Mouse (Mus musculus) hindbrain, embryonic 13.5 days (tissue): ENCODE data around the gene Olfr430. TPM values are rescaled to one million over a fixed set of nuclear protein-coding genes. Genes with fewer than 3 reads are reported as not detected.

ENCODE experiments used
- ATAC-seq: fragments of 200-750 bp; cut with Nextera tagmentation; 2 replicates; pipeline ENCODE4 v1.8.0; 2017; ENCODE audit warnings: moderate TSS enrichment; ENCODE audit not compliant: low FRiP score
- H3K27ac ChIP-seq: fragments of 300-500 bp; sonication (generic); 2 replicates; pipeline ENCODE4 v1.5.1; 2015; ENCODE audit warnings: inconsistent platforms, mild to moderate bottlenecking, moderate library complexity
- H3K27me3 ChIP-seq: fragments of 300-500 bp; sonication (generic); 2 replicates; pipeline ENCODE4 v1.6.1; 2015; ENCODE audit warnings: mild to moderate bottlenecking, inconsistent platforms
- H3K36me3 ChIP-seq: fragments of 300-500 bp; sonication (generic); 2 replicates; pipeline ENCODE4 v1.6.1; 2015; ENCODE audit warnings: mild to moderate bottlenecking, inconsistent platforms
- H3K4me1 ChIP-seq: fragments of 300-500 bp; sonication (generic); replicated peaks from 2 replicates; pipeline ENCODE4 v1.6.1; 2015; ENCODE audit warnings: inconsistent platforms
- H3K4me2 ChIP-seq: fragments of 300-500 bp; sonication (generic); 2 replicates; pipeline ENCODE4 v1.6.1; 2015; ENCODE audit warnings: inconsistent platforms, mild to moderate bottlenecking, moderate library complexity
- H3K4me3 ChIP-seq: fragments of 300-500 bp; sonication (generic); 2 replicates; pipeline ENCODE4 v1.5.1; 2015; ENCODE audit warnings: mild to moderate bottlenecking, inconsistent platforms
- H3K9ac ChIP-seq: fragments of 300-500 bp; sonication (generic); 2 replicates; pipeline ENCODE4 v1.6.1; 2015; ENCODE audit warnings: mild to moderate bottlenecking, inconsistent platforms
- H3K9me3 ChIP-seq: fragments of 300-500 bp; sonication (generic); 2 replicates; pipeline ENCODE4 v1.6.1; 2016; ENCODE audit warnings: inconsistent platforms
- WGBS: fragments of 180-500 bp; shearing (Covaris S2); methylation state at CpG from one replicate; pipeline ENCODE4 v1.1.7; 2015; 5-methylcytosine and 5-hydroxymethylcytosine counted together
- polyA plus RNA-seq: library from polyadenylated mRNA; unstranded; fragments of >200 nt; fragmentation: Nextera tagmentation; extraction: Ambion mirVana; gene quantifications from 2 replicates; pipeline ENCODE4 v1.2.1, GENCODE M21; 2015

Olfr430 gene
- polyA plus RNA-seq, 1 experiment from 2014 or later: not detected

DNA sequence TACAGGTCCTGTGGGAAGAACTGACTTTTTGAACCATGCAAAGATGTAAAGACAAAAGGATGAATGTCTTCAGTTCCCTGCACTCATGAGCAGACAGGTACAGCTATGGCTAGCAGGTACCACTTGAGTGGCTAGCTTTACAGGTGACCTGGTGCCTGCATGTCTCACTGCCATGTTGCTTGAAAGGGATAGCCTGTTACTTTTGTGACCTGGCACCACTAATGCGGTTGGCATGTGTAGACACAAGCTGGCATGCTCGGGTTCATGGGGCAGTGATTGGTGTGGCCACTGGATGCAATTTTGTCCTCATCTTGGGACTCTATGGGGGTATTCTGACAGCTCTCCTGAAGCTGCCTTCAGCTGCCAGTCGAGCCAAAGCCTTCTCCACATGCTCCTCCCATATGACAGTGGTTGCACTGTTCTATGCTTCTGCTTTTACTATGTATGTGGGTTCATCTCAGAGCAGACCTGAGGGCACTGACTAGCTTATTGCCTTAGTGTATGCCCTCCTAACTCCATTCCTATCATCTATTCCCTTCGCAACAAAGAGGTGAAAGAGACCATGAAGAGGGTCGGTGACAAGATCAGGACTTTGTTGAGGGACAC lies 14.4 kb upstream of the Olfr430 start:
- Histone ChIP-seq H3K9me3 (no peaks in the 10 kb centered on the region), H3K4me1 (no peaks in the 10 kb centered on the region), H3K27me3 (no peaks in the 10 kb centered on the region), H3K4me3 (no peak overlapping the region), H3K4me2 (no peak overlapping the region), H3K9ac (no peak overlapping the region), H3K36me3 (no peaks in the 10 kb centered on the region), H3K27ac (no peak overlapping the region)
- no peak for ATAC-seq
- 87% methylated on average over 5 of the region's 5 CpGs for WGBS

DNA sequence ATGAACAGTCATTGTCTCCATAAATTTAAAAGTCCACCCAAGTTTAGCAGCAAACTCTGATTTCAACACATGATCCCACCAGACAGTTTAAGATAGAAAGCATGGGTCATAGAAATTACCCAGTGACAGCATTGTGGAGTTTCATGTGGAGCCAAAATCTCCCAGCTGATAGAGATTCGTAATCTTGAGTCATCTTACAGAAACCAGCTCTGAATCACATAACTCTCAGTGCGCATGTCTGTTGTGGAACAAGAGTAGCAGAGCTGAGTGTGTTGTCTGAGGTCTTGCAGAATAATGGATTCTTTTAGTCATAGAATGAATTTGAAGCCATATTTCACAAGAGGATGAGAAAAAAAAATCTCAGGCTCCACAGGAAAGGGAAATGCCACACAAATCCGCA lies 13.4 kb upstream of the Olfr430 start:
- H3K4me1 ChIP-seq: no peaks in the 10 kb centered on the region
- no peak overlapping the region for H3K4me2 ChIP-seq
- H3K36me3 ChIP-seq: no peaks in the 10 kb centered on the region
- H3K4me3 ChIP-seq: no peak overlapping the region
- no peaks in the 10 kb centered on the region for H3K9me3 ChIP-seq
- H3K9ac ChIP-seq: no peak overlapping the region
- no peak overlapping the region for H3K27ac ChIP-seq
- no peaks in the 10 kb centered on the region for H3K27me3 ChIP-seq
- no peak for ATAC-seq
- 91% methylated on average over 3 of the region's 3 CpGs for WGBS

DNA sequence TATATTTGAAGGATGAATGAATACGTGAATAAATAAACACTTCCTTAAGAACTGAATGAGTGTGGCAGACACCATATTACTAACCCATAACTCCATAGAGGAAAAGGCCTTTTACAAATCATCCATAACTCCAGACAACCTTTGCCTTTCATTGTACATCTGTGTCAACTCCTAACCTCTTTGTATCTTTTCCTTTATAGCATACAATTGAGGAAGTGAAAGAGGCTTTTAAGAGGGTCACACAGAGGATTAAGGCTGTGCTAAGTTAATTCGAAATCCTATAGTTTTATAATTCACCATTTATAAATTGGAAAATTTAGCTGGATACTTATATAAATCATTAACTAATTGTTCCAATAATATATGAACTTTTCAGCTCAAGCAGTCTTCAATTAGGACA lies 11.2 kb upstream of the Olfr430 start:
- no peak overlapping the region for H3K9ac ChIP-seq
- no peaks in the 10 kb centered on the region for H3K27me3 ChIP-seq
- H3K4me3 ChIP-seq: no peak overlapping the region
- H3K27ac ChIP-seq: no peak overlapping the region
- H3K4me2 ChIP-seq: no peak overlapping the region
- H3K4me1 ChIP-seq: no peaks in the 10 kb centered on the region
- ATAC-seq: no peak
- no peaks in the 10 kb centered on the region for H3K9me3 ChIP-seq
- WGBS: 83% methylated on average over 2 of the region's 2 CpGs
- no peaks in the 10 kb centered on the region for H3K36me3 ChIP-seq

DNA sequence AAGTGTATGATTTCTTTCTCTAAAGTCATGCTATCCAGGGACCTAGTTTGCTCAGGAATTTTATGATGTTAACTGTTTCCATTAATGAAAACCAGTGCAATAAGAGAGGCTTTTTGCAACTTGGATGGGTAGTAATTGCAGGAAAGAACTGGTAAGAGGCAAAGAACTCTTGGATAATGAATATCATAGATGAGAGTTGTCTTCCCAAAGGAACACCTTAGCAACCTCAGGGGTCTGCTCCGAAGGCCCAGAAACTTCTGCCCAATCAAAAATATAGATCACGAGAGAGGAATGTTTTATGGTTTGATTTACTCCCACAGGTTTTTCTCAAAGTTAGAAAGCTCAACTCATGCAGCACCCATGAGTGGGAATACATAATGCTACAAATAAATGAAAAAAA lies 17.6 kb downstream of the Olfr430 start, which contains the start of gene Olfr429:
Gene Olfr429, plus strand, starts transcription at position 301 of the 400 bp plus-strand sequence.
- 94% methylated on average over 2 of the region's 2 CpGs for WGBS
- no peaks in the 10 kb centered on the region for H3K27me3 ChIP-seq
- no peak for ATAC-seq

DNA sequence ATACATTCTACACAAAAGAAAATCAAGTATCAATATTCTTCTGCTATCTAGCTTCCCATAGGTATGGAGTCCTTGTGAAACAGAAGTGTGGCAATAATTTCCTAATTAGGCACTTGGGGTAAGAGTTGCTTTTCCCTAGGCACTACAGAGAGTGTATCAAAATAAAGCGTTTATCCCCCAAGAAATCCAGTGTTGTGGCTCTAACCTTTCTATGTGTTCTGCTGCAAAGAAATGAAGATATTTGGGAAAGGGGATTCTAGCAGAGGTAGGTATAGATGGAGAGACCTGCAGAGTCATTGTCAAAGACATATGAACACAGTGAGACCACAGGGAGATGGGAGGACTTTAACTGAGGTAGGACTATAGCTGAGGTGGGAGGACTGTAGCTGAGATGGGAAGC lies 30.2 kb downstream of the Olfr430 start, which contains the start of gene Olfr427:
Gene Olfr427, plus strand, starts transcription at position 301 of the 400 bp plus-strand sequence.
- Histone ChIP-seq H3K27ac (no peak within 1 kb of the TSS), H3K36me3 (no peaks in the 10 kb centered on the region), H3K4me2 (no peak within 1 kb of the TSS), H3K4me3 (no peak within 1 kb of the TSS), H3K9me3 (no peaks in the 10 kb centered on the region), H3K27me3 (no peaks in the 10 kb centered on the region), H3K9ac (no peak within 1 kb of the TSS), H3K4me1 (no peaks in the 10 kb centered on the region)
- no peak for ATAC-seq
- 98% methylated on average over 1 of the region's 1 CpGs for whole genome bisulfite sequencing

More for the DNA sequence above, 17.6 kb downstream of the Olfr430 start, which contains the start of gene Olfr429:
- Histone ChIP-seq H3K9me3 (no peaks in the 10 kb centered on the region), H3K4me3 (no peak within 1 kb of the TSS), H3K36me3 (no peaks in the 10 kb centered on the region), H3K27ac (no peak within 1 kb of the TSS), H3K4me1 (no peaks in the 10 kb centered on the region), H3K9ac (no peak within 1 kb of the TSS), H3K4me2 (no peak within 1 kb of the TSS)

DNA sequence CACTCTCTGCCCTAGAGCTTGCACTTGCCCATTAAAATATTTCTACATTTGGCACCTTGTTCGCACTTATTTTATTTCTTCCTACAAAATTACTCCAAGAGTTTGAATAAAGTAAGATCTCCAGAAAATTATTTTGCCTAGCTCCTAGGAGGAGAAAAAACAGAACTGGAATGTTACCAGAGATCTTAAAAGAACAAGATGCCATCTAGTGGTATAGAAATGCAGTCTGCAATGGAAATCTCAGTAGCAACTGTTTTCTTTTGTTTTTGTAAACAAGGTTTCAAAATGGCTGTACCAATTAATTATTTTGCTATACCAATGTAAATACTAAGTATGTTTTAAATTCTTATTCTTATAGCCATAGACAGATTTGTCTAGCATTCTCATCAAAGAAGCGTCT lies 37.3 kb downstream of the Olfr430 start:
- Histone ChIP-seq H3K9ac (no peak overlapping the region), H3K4me3 (no peak overlapping the region), H3K27me3 (no peaks in the 10 kb centered on the region), H3K27ac (no peak overlapping the region), H3K4me2 (no peak overlapping the region), H3K4me1 (no peaks in the 10 kb centered on the region), H3K36me3 (no peaks in the 10 kb centered on the region), H3K9me3 (no peaks in the 10 kb centered on the region)
- 57% methylated on average over 2 of the region's 2 CpGs for WGBS
- no peak for ATAC-seq

DNA sequence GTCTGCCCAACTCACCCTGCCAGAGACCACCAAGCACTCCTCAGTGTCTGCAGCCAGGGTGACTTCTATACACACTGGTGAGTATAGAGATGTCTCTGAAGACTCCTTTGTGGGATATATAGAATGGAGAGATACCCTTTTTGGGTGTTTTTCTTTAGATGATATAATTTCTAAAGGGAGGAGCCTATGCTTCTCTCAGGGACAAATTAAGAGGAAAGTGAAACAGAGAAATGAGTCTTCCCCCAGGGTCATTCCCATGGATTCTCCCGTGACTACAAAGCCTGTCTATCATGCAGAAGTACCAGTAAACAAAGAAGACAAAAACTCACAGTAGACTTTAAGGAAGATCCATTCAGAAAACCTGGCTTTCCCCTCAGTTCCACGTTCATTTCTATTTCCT lies 54.7 kb downstream of the Olfr430 start, which contains the start of gene Olfr231:
Gene Olfr231, minus strand, starts transcription at position 101 of the 400 bp plus-strand sequence.
- Histone ChIP-seq H3K4me3 (no peak within 1 kb of the TSS), H3K9ac (no peak within 1 kb of the TSS), H3K4me2 (no peak within 1 kb of the TSS), H3K27me3 (no peaks in the 10 kb centered on the region), H3K9me3 (no peaks in the 10 kb centered on the region), H3K27ac (no peak within 1 kb of the TSS), H3K4me1 (no peaks in the 10 kb centered on the region), H3K36me3 (no peaks in the 10 kb centered on the region)
- WGBS: 53% methylated on average over 2 of the region's 2 CpGs
- ATAC-seq: no peak

Other genes starting within 250 kb of the Olfr430 start
- gene Ifi211, start 153.6 kb upstream of the Olfr430 start, polyA plus RNA-seq: 0.40 and 0.52 TPM in 2 replicates
- 1.0 and 1.3 TPM in 2 replicates for gene Mndal, start 124.1 kb upstream of the Olfr430 start, polyA plus RNA-seq
- gene Ifi203, start 123.9 kb upstream of the Olfr430 start, polyA plus RNA-seq: 0.40 and 0.65 TPM in 2 replicates
- gene Ifi202b, start 83.9 kb upstream of the Olfr430 start, polyA plus RNA-seq: not detected in 2 replicates
- gene Ifi205, start 34.8 kb upstream of the Olfr430 start, polyA plus RNA-seq: 0.12 TPM in 1 of 2 replicates, not detected in the other
- not detected in 2 replicates for gene Olfr433, start 25.9 kb upstream of the Olfr430 start, polyA plus RNA-seq
- gene Olfr432, start 17.4 kb upstream of the Olfr430 start, polyA plus RNA-seq: not detected in 2 replicates
- gene Olfr429, start 17.7 kb downstream of the Olfr430 start, polyA plus RNA-seq: not detected in 2 replicates
- gene Olfr427, start 30.3 kb downstream of the Olfr430 start, polyA plus RNA-seq: not detected in 2 replicates
- gene Olfr231, start 54.6 kb downstream of the Olfr430 start, polyA plus RNA-seq: not detected in 2 replicates
- gene Olfr424, start 64.9 kb downstream of the Olfr430 start, polyA plus RNA-seq: not detected in 2 replicates
- not detected in 2 replicates for gene Olfr420, start 89.0 kb downstream of the Olfr430 start, polyA plus RNA-seq
- gene Spta1, start 106.2 kb downstream of the Olfr430 start, polyA plus RNA-seq: 0.16 and 0.28 TPM in 2 replicates
- gene Olfr419, start 185.5 kb downstream of the Olfr430 start, polyA plus RNA-seq: not detected in 2 replicates